Mouse (Mus musculus) retina, embryonic 14.5 days (tissue): ENCODE measurements around the gene Abhd18.

Experiments used
- DNase-seq: peaks from one replicate; pipeline ENCODE4 v3.0.0-alpha.2; 2015; ENCODE audit warnings: low spot score

Abhd18 gene

DNA sequence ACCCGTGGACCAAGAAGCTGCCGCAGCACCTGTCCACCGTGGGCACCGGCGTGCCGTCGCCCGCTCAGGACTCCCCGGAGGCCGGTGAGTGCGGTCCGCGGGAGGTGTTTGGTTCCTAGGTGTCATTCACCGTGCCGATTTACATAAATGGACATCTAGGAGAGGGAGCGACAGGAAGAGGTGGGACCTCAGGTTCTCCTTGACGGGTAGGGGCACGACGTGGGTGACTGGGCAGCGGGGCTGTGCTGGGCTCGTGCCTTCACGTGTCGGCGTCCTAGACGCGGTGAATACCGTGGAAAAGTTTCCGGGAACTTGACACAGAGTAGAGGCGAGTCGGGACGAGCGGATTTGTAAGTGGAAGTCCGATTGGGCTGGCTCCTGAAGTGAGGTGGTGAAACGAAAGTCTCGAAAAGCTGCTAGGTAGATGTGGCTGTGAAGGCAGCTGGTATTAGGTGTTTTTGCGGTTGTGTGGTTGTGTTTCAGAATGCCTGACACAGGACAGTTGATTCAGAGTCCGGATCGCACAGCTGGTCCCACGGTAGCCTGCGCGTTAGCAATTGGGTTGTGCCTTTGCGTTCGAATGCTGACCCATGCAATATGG, 103.9 kb downstream of the Abhd18 start:
- peak; percentile 58 for DNase-seq

DNA sequence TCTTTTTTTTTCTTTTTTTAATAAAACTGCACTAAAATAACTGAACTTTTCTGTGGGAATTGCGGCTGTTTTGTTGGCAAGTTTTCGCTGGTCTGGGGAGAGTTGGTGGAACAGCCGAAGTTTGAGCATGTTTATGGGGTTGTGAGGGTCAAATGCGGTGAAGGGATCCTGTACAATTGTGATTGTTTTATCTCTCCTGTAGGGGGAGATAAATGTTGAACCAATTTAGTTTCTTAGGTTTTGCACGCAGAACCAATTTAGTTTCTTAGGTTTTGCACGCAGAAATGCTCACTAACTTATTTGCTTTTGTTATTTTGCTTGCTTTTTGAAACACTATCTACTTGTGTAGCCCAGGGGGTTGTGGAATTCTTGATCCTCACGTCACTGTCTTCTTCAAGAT, 104.6 kb downstream of the Abhd18 start:
- DNase-seq = peak; percentile 57

DNA sequence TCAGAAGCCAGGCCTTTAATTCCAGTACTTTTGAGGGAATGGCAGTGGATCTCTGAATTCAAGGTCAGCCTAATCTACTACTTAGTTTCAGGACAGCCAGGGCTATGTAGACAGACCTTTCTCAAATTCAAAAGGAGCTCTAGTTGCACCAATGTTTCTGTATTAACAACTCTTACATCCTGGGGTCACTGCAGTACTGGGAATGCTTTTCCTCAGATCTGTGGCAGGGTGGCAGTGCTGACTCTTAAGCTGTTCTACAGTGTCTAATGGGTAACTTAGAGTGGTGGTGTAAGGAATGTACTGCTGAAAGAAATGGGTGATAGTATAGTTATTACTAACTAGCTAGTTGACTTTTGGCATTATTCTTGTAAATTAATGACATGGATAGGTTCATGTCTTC, 105.8 kb downstream of the Abhd18 start:
- no peak for DNase-seq

DNA sequence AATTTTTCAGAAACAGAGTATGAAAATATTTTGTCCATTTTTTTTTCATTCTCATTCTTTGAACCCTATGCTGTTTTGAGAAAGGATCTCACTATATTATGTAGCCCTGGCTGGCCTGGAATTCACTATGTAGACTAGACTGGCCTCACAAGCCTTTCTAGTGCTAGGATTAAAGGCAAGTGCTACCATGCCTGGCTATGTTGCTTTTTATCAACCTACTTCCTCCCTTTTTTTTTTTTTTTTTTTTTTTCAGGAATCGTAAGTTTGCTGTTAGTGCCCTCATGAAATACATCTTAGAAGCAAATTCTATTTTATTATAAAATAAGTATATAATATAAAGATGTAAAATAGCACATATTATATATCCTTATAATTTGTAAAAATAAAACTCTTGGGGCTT, 108.0 kb downstream of the Abhd18 start:
- no peak for DNase-seq

DNA sequence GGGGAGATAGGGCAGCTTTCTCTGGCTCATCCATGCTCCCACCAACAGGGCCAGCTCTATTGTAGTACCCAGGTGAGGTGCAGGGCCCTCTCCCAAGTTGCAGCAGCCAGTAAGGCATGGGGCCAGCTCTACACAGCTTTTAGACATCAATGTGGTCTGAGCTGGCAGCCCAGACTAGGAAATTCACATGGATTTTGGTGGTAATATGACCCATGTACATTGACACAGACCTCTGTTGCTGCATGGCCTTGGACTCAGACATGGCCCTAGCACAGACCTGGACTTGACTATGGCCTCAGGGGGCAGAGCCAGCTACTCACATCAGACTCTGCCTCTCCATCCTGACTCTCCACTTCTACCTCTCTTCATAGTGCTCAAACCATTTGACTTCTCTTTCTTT, 112.1 kb downstream of the Abhd18 start:
- no peak for DNase-seq

DNA sequence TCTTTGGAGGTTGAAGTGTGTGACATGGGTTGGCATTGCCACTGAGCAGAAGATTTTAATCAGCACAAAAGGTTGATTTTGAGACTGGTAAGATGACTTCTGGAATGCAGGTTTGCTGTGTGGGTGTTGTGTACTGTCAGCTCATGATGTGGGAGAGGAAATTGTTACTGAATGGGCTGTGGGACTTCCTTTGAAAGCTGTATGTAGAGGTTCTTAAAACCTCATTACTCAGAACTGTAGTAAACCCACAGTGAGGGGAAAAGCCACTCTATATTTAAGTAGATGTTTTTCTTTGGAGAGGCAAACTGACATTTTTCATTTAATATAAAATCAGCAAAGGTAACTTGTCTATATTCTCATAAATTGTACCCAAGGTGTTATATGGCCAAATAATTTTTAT, 134.0 kb downstream of the Abhd18 start:
- DNase-seq = no peak

DNA sequence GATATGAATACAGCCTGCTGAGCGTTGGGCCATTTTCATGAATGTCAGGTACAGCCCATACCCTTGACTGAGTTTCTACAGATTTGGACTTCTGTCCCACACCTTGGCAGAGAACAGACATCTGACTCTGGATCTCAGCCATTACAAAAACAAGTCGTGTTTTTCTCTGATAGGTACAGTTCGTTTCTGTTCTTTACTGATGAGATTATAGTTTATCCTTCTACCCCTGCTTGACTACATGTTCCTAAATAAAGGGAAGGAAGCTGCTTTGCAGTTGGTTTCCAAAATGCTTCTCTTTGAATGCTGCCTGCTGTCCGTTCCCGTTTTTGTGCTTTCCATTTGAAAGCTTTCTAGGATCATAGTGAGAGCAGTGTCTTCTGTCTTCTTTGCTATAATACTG, 140.8 kb downstream of the Abhd18 start:
- no peak for DNase-seq
